Mouse (Mus musculus): ENCODE measurements at regions not wholly inside any gene's neighbourhood (a gene's known extent, or its start where the extent isn't known, plus 50 kb on each side); places are given as distances from the start of the nearest gene placed in this dataset.

DNA sequence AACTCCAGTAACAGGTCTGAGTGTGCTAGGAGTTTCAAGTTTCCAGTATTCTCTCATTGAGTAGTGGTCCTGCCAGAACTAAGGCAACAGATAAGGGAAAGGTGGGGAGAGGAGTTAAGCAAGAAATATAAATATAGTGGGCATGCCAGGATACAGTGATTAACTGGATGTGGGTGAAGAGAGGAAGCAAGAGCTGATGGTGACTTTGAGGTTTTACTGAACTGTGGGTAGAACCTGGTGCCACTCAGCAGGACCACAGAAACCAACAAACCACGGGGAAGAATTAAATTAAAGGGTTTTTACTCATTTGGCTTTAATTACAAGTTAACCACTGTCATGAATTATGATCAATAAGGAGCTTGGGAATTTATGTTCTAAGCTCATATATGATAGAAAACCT lies 154.5 kb upstream of the Plppr1 start:
- WGBS = 38% methylated on average over 1 of the region's 1 CpGs
- ATAC-seq (ENCODE audit: insufficient number of reproducible peaks, insufficient read depth, low FRiP score, low TSS enrichment, low read depth) = no peak
- Histone ChIP-seq H3K27me3 (no peaks in the 10 kb centered on the region), H3K4me3 (no peak overlapping the region), H3K4me1 (no peaks in the 10 kb centered on the region), H3K27ac (no peak overlapping the region), H3K9ac (no peak overlapping the region), H3K9me3 (no peaks in the 10 kb centered on the region), H3K4me2 (no peak overlapping the region), H3K36me3 (no peaks in the 10 kb centered on the region)

DNA sequence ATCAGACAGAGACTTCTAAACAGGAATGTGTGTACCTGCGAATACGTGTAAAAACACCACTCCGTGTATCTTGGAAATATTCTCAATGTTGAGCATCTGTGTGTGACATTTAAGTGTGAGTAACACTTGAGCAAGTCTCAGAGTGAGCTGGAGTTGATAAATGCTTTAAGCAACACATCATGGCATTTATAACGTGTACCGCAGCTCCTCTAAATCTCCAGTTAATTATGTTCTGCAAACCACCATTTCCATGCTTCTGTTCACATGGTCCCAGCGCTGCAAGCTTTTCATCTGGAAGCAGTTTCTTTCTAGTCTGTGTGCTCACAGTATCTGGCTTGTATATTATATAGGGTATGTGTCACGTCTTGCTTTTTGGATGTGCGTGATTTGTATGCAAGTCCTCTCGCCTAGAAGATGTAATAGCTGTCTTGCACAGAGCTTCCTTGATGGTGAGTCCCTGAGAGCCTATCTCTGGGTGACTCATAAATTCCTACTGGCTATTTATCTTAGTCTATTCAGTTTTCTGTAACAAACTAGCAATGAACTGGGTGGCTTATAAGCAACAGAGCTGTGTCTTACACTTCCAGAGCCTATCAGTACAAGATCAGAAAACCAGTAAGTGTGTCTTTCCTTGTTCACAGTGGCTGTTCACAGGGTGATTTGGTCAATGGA lies 153.7 kb upstream of the Plppr1 start:
- ATAC-seq (ENCODE audit: insufficient number of reproducible peaks, insufficient read depth, low FRiP score, low TSS enrichment, low read depth) = no peak
- Histone ChIP-seq H3K36me3 (no peaks in the 10 kb centered on the region), H3K27ac (no peak overlapping the region), H3K4me3 (no peak overlapping the region), H3K9ac (no peak overlapping the region), H3K4me2 (no peak overlapping the region), H3K9me3 (no peaks in the 10 kb centered on the region), H3K27me3 (no peaks in the 10 kb centered on the region), H3K4me1 (no peaks in the 10 kb centered on the region)
- WGBS = 66% methylated on average over 9 of the region's 9 CpGs

DNA sequence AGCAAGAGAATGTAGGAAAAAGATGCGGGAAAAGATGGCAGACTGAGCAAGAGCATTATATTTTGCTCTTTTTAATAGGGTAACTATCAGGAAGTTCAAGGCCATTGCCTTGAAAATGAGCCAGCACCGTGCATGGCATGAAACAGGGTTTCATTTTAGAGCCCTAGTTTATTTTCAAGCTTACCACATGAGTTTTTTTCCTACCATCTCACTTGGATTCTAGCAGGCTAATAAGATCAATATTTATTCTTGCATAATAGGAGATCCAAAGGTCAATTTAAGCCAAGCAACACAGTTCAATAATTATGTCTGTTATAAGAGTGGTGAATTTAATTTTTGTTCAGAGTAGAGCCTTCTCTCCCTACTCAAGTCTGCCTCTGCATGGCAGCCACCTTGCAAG lies 149.9 kb upstream of the Plppr1 start:
- no peaks in the 10 kb centered on the region for H3K4me1 ChIP-seq
- 75% methylated on average over 2 of the region's 2 CpGs for WGBS
- no peak overlapping the region for H3K27ac ChIP-seq
- H3K4me2 ChIP-seq = no peak overlapping the region
- no peaks in the 10 kb centered on the region for H3K9me3 ChIP-seq
- no peaks in the 10 kb centered on the region for H3K36me3 ChIP-seq
- ATAC-seq (ENCODE audit: insufficient number of reproducible peaks, insufficient read depth, low FRiP score, low TSS enrichment, low read depth) = no peak
- H3K9ac ChIP-seq = no peak overlapping the region
- H3K27me3 ChIP-seq = no peaks in the 10 kb centered on the region
- H3K4me3 ChIP-seq = no peak overlapping the region

- Histone ChIP-seq H3K4me2 (no peak overlapping the region), H3K36me3 (no peaks in the 10 kb centered on the region), H3K4me1 (no peaks in the 10 kb centered on the region), H3K9ac (no peak overlapping the region), H3K27ac (no peak overlapping the region), H3K9me3 (no peaks in the 10 kb centered on the region), H3K4me3 (no peak overlapping the region), H3K27me3 (no peaks in the 10 kb centered on the region)
- ATAC-seq (ENCODE audit: insufficient number of reproducible peaks, insufficient read depth, low FRiP score, low TSS enrichment, low read depth) = no peak
- 65% methylated on average over 4 of the region's 4 CpGs for WGBS
These were observed 145.8 kb upstream of the Plppr1 start for GRCm38 (mm10) chr4:48913301-48913700.

- 72% methylated on average over 4 of the region's 4 CpGs for WGBS
- no peak overlapping the region for H3K4me3 ChIP-seq
- no peaks in the 10 kb centered on the region for H3K9me3 ChIP-seq
- no peak overlapping the region for H3K27ac ChIP-seq
- H3K4me1 ChIP-seq = no peaks in the 10 kb centered on the region
- H3K36me3 ChIP-seq = no peaks in the 10 kb centered on the region
- ATAC-seq (ENCODE audit: insufficient number of reproducible peaks, insufficient read depth, low FRiP score, low TSS enrichment, low read depth) = no peak
- no peak overlapping the region for H3K9ac ChIP-seq
- no peak overlapping the region for H3K4me2 ChIP-seq
- H3K27me3 ChIP-seq = no peaks in the 10 kb centered on the region
These were observed 134.3 kb upstream of the Plppr1 start for GRCm38 (mm10) chr4:48924576-48925459.

GRCm38 (mm10) chr4:48938420-48938819 lies 120.7 kb upstream of the Plppr1 start:
- ATAC-seq (ENCODE audit: insufficient number of reproducible peaks, insufficient read depth, low FRiP score, low TSS enrichment, low read depth) = no peak
- Histone ChIP-seq H3K4me3 (no peak overlapping the region), H3K36me3 (no peaks in the 10 kb centered on the region), H3K27me3 (no peaks in the 10 kb centered on the region), H3K27ac (no peak overlapping the region), H3K4me2 (no peak overlapping the region), H3K9ac (no peak overlapping the region), H3K9me3 (no peaks in the 10 kb centered on the region), H3K4me1 (no peaks in the 10 kb centered on the region)
- WGBS = 91% methylated on average over 1 of the region's 1 CpGs

- Histone ChIP-seq H3K9ac (no peak overlapping the region), H3K9me3 (no peaks in the 10 kb centered on the region), H3K27ac (no peak overlapping the region), H3K36me3 (no peaks in the 10 kb centered on the region), H3K27me3 (no peaks in the 10 kb centered on the region), H3K4me1 (no peaks in the 10 kb centered on the region), H3K4me3 (no peak overlapping the region), H3K4me2 (no peak overlapping the region)
- no peak for ATAC-seq (ENCODE audit: insufficient number of reproducible peaks, insufficient read depth, low FRiP score, low TSS enrichment, low read depth)
- WGBS = 87% methylated on average over 6 of the region's 6 CpGs
These were observed 120.2 kb upstream of the Plppr1 start for GRCm38 (mm10) chr4:48938892-48939291.

GRCm38 (mm10) chr4:48945266-48945818 lies 113.7 kb upstream of the Plppr1 start:
- Histone ChIP-seq H3K4me1 (no peaks in the 10 kb centered on the region), H3K9ac (no peak overlapping the region), H3K27ac (no peak overlapping the region), H3K4me3 (no peak overlapping the region), H3K27me3 (no peaks in the 10 kb centered on the region), H3K9me3 (no peaks in the 10 kb centered on the region), H3K36me3 (no peaks in the 10 kb centered on the region), H3K4me2 (no peak overlapping the region)
- 78% methylated on average over 2 of the region's 2 CpGs for WGBS
- ATAC-seq (ENCODE audit: insufficient number of reproducible peaks, insufficient read depth, low FRiP score, low TSS enrichment, low read depth) = no peak

DNA sequence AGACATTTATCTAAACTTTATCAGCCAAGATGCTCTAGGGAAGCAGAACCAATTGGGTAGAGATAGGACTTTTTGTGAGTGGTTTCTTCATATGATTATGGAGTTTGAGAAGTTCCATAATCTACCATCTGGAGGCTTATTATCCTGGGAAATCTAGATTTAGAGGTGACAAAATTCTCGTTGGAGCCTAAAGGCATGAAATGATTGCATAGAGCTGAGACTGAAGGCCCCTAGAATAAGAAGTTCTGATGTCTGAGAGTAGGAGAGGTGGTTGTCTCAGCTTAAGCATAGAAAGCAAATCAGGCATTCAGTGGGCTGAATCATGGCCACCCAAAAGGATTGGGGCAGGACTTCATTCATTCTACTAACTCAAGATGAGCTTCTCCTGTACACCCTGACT lies 106.1 kb upstream of the Plppr1 start:
- WGBS = 69% methylated on average over 1 of the region's 1 CpGs
- Histone ChIP-seq H3K27me3 (no peaks in the 10 kb centered on the region), H3K4me1 (no peaks in the 10 kb centered on the region), H3K4me3 (no peak overlapping the region), H3K9me3 (no peaks in the 10 kb centered on the region), H3K9ac (no peak overlapping the region), H3K27ac (no peak overlapping the region), H3K36me3 (no peaks in the 10 kb centered on the region), H3K4me2 (no peak overlapping the region)
- ATAC-seq (ENCODE audit: insufficient number of reproducible peaks, insufficient read depth, low FRiP score, low TSS enrichment, low read depth) = no peak

DNA sequence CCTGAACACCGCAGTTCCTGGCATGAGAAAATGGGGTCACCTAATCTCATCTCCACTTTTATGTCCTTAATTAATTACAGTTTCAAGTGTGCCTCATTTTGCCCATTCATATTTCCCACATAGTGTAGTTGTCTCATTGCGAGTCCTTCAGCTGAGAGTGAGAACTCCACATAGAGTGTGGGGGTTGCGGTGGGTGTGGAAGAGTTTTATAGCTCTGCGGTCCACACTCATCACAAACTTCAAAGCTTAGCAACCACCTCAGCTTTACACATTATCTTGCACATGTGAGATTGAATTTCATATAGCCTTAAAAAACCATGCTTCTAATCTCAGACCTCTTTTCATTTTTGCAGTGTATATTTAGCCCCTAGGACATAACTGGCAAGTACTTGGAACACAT lies 83.3 kb upstream of the Plppr1 start:
- ATAC-seq (ENCODE audit: insufficient number of reproducible peaks, insufficient read depth, low FRiP score, low TSS enrichment, low read depth) = no peak
- Histone ChIP-seq H3K27me3 (no peaks in the 10 kb centered on the region), H3K4me1 (no peaks in the 10 kb centered on the region), H3K27ac (no peak overlapping the region), H3K36me3 (no peaks in the 10 kb centered on the region), H3K9ac (no peak overlapping the region), H3K4me3 (no peak overlapping the region), H3K9me3 (no peaks in the 10 kb centered on the region), H3K4me2 (no peak overlapping the region)
- WGBS = 92% methylated on average over 4 of the region's 4 CpGs

- ATAC-seq (ENCODE audit: insufficient number of reproducible peaks, insufficient read depth, low FRiP score, low TSS enrichment, low read depth) = no peak
- no peak overlapping the region for H3K4me3 ChIP-seq
- H3K4me1 ChIP-seq = no peaks in the 10 kb centered on the region
- H3K4me2 ChIP-seq = no peak overlapping the region
- no peaks in the 10 kb centered on the region for H3K36me3 ChIP-seq
- no peaks in the 10 kb centered on the region for H3K9me3 ChIP-seq
- no peak overlapping the region for H3K27ac ChIP-seq
- 76% methylated on average over 3 of the region's 3 CpGs for WGBS
- H3K9ac ChIP-seq = no peak overlapping the region
- no peaks in the 10 kb centered on the region for H3K27me3 ChIP-seq
These were observed 67.1 kb upstream of the Plppr1 start for GRCm38 (mm10) chr4:48992021-48992420.
